ENCODE assay signal across 25 mouse cellular contexts in the genomic region with DNA sequence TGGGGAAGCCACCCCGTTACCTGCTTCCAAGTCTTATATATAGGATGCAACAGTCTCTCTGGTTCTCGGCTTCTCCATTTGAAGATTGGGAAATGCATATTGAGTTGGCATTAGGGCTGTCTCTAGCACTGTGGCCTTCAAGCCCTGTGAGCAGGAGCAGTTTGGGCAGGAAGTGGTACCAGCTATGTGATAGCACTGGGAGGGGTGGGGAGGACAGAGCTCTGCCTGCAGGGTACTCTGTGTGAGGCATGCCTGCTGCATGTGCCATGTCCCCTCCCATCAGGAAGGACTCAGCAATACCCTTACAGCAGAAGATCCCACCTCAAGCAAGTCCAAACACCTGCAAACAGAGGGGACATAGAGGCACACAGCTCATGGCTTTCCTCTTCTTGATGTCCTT.
DNase-seq lines count a peak whose midpoint lies in the region; ATAC-seq and TF ChIP-seq lines count a peak whose summit lies in the region.
"Had no signal": no experiment of that assay in that cellular context is flagged by ENCODE, and none has a peak within 500 bp of the region (broad histone marks: within the 10 kb centered on the region; RNA-seq: fewer than 3 reads in every experiment).

No protein-coding gene starts in this region.

- no peaks in the 10 kb centered on the region for H3K27me3 ChIP-seq in forebrain, postnatal 0 days (ENCODE audit: insufficient read depth, low read length)
- no peaks in the 10 kb centered on the region for H3K27me3 ChIP-seq in forebrain, embryonic 11.5 days (ENCODE audit: control insufficient read depth, insufficient read depth, low read length)
- H3K27me3 ChIP-seq: kidney, embryonic 15.5 days; liver, embryonic 15.5 days had no signal

- 99% methylated on average over 2 of the region's 2 CpGs for WGBS in forebrain, postnatal 0 days
- WGBS in forebrain, embryonic 11.5 days: 92% methylated on average over 2 of the region's 2 CpGs

- no peak for TF ChIP-seq CTCF in forebrain, postnatal 0 days (IDR thresholded peaks at IDR 0.05; ENCODE audit: low read depth)

- intact Hi-C loops in gastrocnemius, postnatal 14 days (cut with DNase I; ENCODE audit: low total_unique reads): no loop called here

- peaks cover 12% of the 10 kb centered on the region; the same call in 1 of the 2 replicates for H3K36me3 ChIP-seq in forebrain, postnatal 0 days (ENCODE audit: insufficient read depth)
- no peaks in the 10 kb centered on the region for H3K36me3 ChIP-seq in forebrain, embryonic 11.5 days (ENCODE audit: control insufficient read depth, insufficient read depth, low read length)
- H3K36me3 ChIP-seq: embryonic facial prominence, embryonic 10.5 days; heart, embryonic 15.5 days; kidney, embryonic 15.5 days; limb, embryonic 10.5 days; liver, embryonic 15.5 days; midbrain, embryonic 12.5 days had no signal

- no peak overlapping the region for H3K4me2 ChIP-seq in forebrain, postnatal 0 days (ENCODE audit: low read depth)
- no peak overlapping the region for H3K4me2 ChIP-seq in forebrain, embryonic 11.5 days (ENCODE audit: low read depth, low read length, severe bottlenecking)
- H3K4me2 ChIP-seq: heart, embryonic 15.5 days; kidney, embryonic 15.5 days; liver, embryonic 15.5 days; midbrain, embryonic 12.5 days had no signal

- H3K27ac ChIP-seq in forebrain, postnatal 0 days (ENCODE audit: low read depth, low read length): peak overlapping the region; percentile 78
- H3K27ac ChIP-seq in forebrain, embryonic 11.5 days (ENCODE audit: low read depth, low read length): no peak overlapping the region
- H3K27ac ChIP-seq: embryonic facial prominence, embryonic 10.5 days; heart, embryonic 15.5 days; kidney, embryonic 15.5 days; left cerebral cortex, adult 2 months; limb, embryonic 10.5 days; liver, embryonic 15.5 days; midbrain, embryonic 12.5 days had no signal

- H3K9ac ChIP-seq in forebrain, postnatal 0 days: no peak overlapping the region
- no peak overlapping the region for H3K9ac ChIP-seq in forebrain, embryonic 11.5 days (ENCODE audit: low read length)
- H3K9ac ChIP-seq: heart, embryonic 15.5 days; kidney, embryonic 15.5 days; liver, embryonic 15.5 days; midbrain, embryonic 12.5 days had no signal

- peaks cover 10% of the 10 kb centered on the region; the same call in 1 of the 2 replicates for H3K4me1 ChIP-seq in forebrain, postnatal 0 days (ENCODE audit: insufficient read depth)
- H3K4me1 ChIP-seq in forebrain, embryonic 11.5 days (replicated peaks; ENCODE audit: control insufficient read depth, insufficient read depth, low read length): no peaks in the 10 kb centered on the region
- H3K4me1 ChIP-seq: embryonic facial prominence, embryonic 10.5 days; kidney, embryonic 15.5 days; limb, embryonic 10.5 days; liver, embryonic 15.5 days; midbrain, embryonic 12.5 days had no signal

- no peak for DNase-seq in forebrain, postnatal 0 days
- no peak for DNase-seq in forebrain, embryonic 11.5 days (ENCODE audit: low spot score)
- DNase-seq in thymus, postnatal 14 days: peak; percentile 62
- DNase-seq in gastrocnemius, postnatal 14 days: no peak
- no peak for DNase-seq in spleen, postnatal 4 days (ENCODE audit: low spot score in 2 of 2)
- DNase-seq in retina, embryonic 14.5 days (ENCODE audit: low spot score): no peak
- DNase-seq: adrenal gland, postnatal 25 days; cerebellum, adult 9-10 months; heart, postnatal 4 days; kidney, postnatal 4 days; layer of hippocampus, adult 9-11 months; liver; lung, postnatal 36 days; retina, postnatal 1 day had no signal

- no peak for ATAC-seq in forebrain, postnatal 0 days
- no peak for ATAC-seq in forebrain, embryonic 11.5 days (replicated peaks; ENCODE audit: low FRiP score)
- peak; percentile 83 for ATAC-seq in common myeloid progenitor, adult 5-6 weeks (replicated peaks; ENCODE audit: low read depth, poor library complexity, severe bottlenecking)
- ATAC-seq in megakaryocyte-erythroid progenitor cell, adult 5-6 weeks (replicated peaks; ENCODE audit: low FRiP score, low TSS enrichment, poor library complexity, severe bottlenecking): peak; percentile 30; the same call in 1 of the 2 replicates
- ATAC-seq: hindbrain, embryonic 16.5 days; intestine, embryonic 16.5 days had no signal

- H3K4me3 ChIP-seq in forebrain, postnatal 0 days (ENCODE audit: low read depth, low read length): no peak overlapping the region
- H3K4me3 ChIP-seq in forebrain, embryonic 11.5 days (ENCODE audit: low read depth, low read length): no peak overlapping the region
- H3K4me3 ChIP-seq: embryonic facial prominence, embryonic 10.5 days; heart, embryonic 15.5 days; kidney, embryonic 15.5 days; left cerebral cortex, adult 2 months; limb, embryonic 10.5 days; liver, embryonic 15.5 days; midbrain, embryonic 12.5 days had no signal

- H3K9me3 ChIP-seq in forebrain, postnatal 0 days (ENCODE audit: low read length): no peaks in the 10 kb centered on the region
- H3K9me3 ChIP-seq in forebrain, embryonic 11.5 days (ENCODE audit: control insufficient read depth, low read length): no peaks in the 10 kb centered on the region
- H3K9me3 ChIP-seq: embryonic facial prominence, embryonic 10.5 days; heart, embryonic 15.5 days; kidney, embryonic 15.5 days; limb, embryonic 10.5 days; liver, embryonic 15.5 days; midbrain, embryonic 12.5 days had no signal

Comparison
In these comparisons a context has a peak if more than half of its experiments do, and no peak if none do; other contexts are left out.
1. ATAC-seq: peak in common myeloid progenitor, adult 5-6 weeks (single experiment) and megakaryocyte-erythroid progenitor cell, adult 5-6 weeks (single experiment); none in forebrain, postnatal 0 days (single experiment) and forebrain, embryonic 11.5 days (single experiment).